Mouse (Mus musculus) erythroblast, adult 5-6 weeks (primary cell): ENCODE measurements around the gene Osbpl8. TPM values are rescaled to one million over a fixed set of nuclear protein-coding genes. Genes with fewer than 3 reads are reported as not detected.
"Not testable (repeated sequence)": the region's sequence is repeated elsewhere in the genome, so short reads cannot be mapped to it uniquely, and the experiment has no call there.

Source experiments
- ATAC-seq: replicated peaks from 2 replicates; pipeline ENCODE4 v1.8.0; 2016; ENCODE audit warnings: moderate number of reproducible peaks, mild to moderate bottlenecking, moderate TSS enrichment, inconsistent platforms; ENCODE audit not compliant: poor library complexity, low FRiP score, severe bottlenecking
- total RNA-seq, 2 experiments: library from RNA; stranded (forward) in 1 of 2; stranded (reverse) in 1 of 2; fragments of 150-400 nt in 1 of 2; fragments of 200-764, 138-1000 nt in 1 of 2; gene quantifications; 2 replicates each; pipeline versions ENCODE4 v1.2.3 to v1.2.4; 2015 to 2017; ENCODE audit warnings: low replicate concordance in 2 of 2

Gene Osbpl8
- total RNA-seq (2015; ENCODE audit: low replicate concordance) (221 and 254 TPM in 2 replicates), total RNA-seq (2017; ENCODE audit: low replicate concordance) (372 and 402 TPM in 2 replicates)

- ATAC-seq = peak; percentile 85
These were observed at the start of gene Osbpl8 for GRCm38 (mm10) chr10:111164304-111165218. Gene Osbpl8 (plus strand): TSS chr10:111164752.

- no peak for ATAC-seq
These were observed 47.2 kb upstream of the Osbpl8 start for GRCm38 (mm10) chr10:111117198-111117845.

DNA sequence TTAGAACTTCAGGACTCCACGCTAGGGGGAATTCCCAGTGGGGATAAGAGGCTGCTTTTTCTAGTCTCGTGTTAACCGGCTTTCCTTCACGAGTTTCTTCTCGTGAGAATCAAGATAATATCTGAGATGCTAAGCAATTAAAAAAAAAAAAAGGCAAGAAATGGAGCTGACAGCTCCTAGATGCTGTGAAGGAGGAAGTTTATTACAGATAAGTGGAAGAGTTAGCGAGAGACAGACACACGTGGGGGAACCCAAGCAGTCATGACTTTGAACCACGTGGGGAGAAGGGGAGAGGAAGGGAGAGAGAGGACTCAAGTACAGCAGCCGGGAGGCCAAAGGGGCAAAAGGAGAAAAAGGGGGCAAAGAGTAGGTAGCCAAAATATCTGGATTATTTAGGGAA is 46.3 kb upstream of the Osbpl8 start:
- ATAC-seq = no peak

- no peak for ATAC-seq
These were observed 45.4 kb upstream of the Osbpl8 start for GRCm38 (mm10) chr10:111118991-111119650.

DNA sequence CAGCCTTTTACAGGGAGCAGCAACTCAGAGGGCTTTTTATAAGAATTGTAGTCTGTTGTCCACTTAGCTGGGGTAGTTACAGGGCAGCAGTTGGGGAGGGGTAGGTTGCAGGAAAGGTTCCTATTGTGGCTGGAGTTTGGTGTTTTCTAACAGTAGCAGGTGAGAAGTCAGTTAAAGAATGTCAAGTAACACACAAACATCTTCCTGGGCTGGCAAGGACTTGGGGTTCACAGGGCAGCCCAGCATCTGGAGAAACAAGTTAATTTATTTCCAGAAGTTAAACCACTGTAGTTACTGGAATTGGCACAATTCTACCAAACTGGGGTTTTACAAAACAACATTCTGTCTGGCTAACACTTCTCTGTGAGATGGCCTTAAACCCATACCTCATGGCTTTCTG is 44.8 kb upstream of the Osbpl8 start:
- no peak for ATAC-seq

GRCm38 (mm10) chr10:111122864-111123398 is 41.6 kb upstream of the Osbpl8 start:
- no peak for ATAC-seq

GRCm38 (mm10) chr10:111124175-111124574 is 40.4 kb upstream of the Osbpl8 start:
- no peak for ATAC-seq

- no peak for ATAC-seq
These were observed 39.7 kb upstream of the Osbpl8 start for GRCm38 (mm10) chr10:111124767-111125315.

DNA sequence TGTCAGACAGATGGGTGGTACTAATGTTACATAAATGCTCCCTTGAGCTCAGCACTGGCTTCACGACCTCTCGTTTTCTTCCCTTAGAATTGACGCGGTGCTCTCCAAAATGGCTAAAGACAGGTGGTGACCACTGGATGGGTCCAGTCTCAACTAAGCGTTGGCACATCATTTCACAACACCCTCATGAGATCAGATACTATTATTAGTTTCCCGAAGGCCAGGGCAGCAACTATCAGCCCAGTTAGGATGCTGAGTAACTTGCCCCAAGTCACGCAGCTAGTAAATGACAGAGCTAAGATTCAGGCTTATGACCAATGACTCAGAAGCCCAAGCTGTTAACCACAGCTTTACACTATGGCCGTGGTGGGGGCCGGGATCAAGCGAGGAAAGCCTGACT is 37.2 kb upstream of the Osbpl8 start:
- ATAC-seq = no peak

GRCm38 (mm10) chr10:111128493-111128892 is 36.1 kb upstream of the Osbpl8 start:
- no peak for ATAC-seq

- no peak for ATAC-seq
These were observed 34.5 kb upstream of the Osbpl8 start for GRCm38 (mm10) chr10:111129867-111130620.

DNA sequence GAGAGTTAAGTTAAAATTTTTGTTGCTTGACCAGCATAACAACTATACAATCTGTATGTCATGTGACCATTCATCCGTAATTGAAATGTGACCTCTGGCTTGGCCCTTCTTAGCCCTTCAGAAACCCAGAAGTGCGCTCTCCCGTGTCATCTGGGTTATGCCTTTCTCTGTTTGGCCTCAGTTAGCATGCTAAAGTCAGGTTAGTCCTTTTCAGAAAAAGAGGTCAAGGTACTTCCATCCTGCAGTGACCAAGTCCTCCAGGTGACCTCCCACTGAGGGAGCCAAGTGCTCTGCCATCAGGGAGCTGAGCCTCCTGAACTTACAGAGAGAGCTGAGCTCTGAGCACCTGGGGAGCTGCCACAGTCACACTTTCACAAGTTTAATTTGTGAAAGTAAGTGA is 33.7 kb upstream of the Osbpl8 start:
- no peak for ATAC-seq

DNA sequence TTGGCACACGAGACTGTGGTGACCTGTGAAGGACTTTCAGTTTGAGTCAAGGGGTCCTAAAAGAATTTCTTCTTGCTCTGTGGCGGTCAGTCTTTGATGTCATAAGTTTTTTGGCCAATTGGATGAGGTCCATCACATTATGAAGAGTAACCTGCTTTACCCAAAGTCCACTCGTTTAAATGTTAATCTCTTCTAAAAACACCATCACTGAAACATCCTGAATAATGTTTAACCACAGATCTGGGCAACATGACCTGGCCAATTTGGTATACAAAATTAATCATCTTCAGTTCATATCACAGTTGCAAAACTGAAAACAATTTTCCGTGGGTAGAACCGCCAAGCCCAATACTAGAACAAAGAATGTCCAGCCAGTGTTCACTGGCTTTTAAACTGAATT is 31.3 kb upstream of the Osbpl8 start:
- no peak for ATAC-seq

DNA sequence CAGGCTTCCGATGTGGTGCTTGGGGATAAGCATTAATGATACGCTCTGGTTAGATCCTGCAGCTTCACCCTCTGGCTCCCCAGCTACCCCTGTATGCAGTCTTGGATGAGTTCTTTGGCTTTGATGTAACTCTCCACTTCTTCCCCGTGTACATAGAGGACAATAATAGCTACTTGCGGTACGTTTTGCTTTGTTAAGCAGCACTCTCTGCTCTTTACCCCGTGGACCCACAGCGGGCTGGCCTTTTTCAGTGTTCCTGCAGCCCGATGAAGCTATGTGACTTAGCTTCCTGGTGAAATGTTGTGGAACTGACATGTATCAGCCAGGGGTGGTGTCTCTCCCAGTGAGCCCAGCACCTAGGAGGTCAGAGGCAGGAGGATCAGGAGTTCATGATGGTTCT is 30.6 kb upstream of the Osbpl8 start:
- no peak for ATAC-seq

DNA sequence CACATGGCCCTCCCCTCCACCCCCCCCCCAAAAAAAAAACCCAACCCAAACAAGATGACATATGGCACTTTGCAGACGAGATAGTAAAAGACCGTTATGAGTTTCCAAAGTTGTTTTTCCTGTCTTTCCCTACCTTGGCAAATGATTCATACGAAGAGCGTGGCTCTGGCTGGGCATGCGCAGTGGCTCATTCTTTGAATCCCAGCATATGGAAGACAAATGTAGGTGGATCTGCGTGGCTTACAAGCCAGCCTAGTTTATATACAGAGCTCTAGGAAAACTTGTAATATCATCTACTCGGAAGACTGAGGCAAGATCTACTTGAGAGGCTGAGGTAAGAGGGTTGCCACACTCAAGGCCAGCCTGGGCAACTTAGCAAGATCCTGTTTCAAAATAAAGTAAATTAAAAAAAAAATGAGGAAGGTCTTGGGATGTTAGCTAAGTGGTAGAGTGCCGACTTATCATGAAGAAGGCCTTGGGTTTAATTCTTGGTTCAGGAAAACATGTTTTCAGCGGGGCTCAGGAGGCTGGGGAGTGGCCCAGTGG is 30.1 kb upstream of the Osbpl8 start:
- ATAC-seq = no peak

GRCm38 (mm10) chr10:111136306-111136705 is 28.2 kb upstream of the Osbpl8 start:
- ATAC-seq = not testable (repeated sequence)

GRCm38 (mm10) chr10:111137905-111138304 is 26.6 kb upstream of the Osbpl8 start:
- ATAC-seq = no peak

DNA sequence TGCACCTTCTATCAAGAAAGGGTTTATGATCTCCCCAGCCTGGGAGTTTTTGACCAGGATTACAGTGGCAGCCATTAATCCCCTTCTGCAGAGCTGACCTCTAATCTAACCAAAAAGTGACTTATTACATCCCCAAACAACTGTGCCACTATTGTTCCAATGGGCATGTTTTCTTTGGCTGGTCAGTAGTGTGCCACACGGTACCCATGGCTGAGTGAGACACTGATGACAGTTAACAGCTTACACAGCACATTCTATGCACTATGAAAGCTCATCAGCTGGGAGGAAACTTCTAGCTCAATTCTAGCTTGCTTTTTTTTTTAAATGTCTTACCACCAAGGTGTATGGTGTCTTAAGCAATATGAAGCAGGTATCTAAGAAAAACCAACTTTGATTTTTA is 25.4 kb upstream of the Osbpl8 start:
- ATAC-seq = no peak

DNA sequence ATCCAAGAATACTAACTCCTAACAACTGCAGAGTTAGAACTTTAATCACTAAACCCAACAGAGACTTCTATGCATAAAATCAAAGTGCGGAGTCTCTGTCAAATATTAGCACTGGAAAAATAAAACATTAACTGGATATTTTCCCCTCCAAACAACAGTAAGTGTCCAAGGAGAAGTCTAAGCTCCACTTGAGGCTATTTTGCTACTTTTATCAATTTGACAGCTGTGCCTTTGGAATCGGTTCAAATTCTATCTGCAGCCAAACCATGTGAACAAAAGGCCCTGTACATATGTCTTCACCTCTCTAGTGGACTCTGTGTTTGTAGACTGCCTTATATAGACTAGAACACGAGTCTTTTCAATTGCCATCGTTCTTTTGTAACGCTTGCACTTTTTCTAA is 24.7 kb upstream of the Osbpl8 start:
- no peak for ATAC-seq
